Mouse (Mus musculus) neural tube, embryonic 13.5 days (tissue): Measurements from ENCODE around the gene Pwwp2b. TPM values are rescaled to one million over a fixed set of nuclear protein-coding genes. Genes with fewer than 3 reads are reported as not detected.

Source experiments
- ATAC-seq: fragments of 200-750 bp; cut with Nextera tagmentation; 2 replicates; pipeline ENCODE4 v1.8.0; 2017; ENCODE audit warnings: low read depth, mild to moderate bottlenecking, moderate TSS enrichment, moderate library complexity
- H3K27ac ChIP-seq: fragments of 300-500 bp; sonication (generic); replicated peaks from 2 replicates; pipeline ENCODE4 v1.5.1; 2015; ENCODE audit warnings: moderate library complexity, mild to moderate bottlenecking, inconsistent platforms
- H3K27me3 ChIP-seq: fragments of 300-500 bp; sonication (generic); 2 replicates; pipeline ENCODE4 v1.6.1; 2015; ENCODE audit warnings: mild to moderate bottlenecking, inconsistent platforms
- H3K36me3 ChIP-seq: fragments of 300-500 bp; sonication (generic); 2 replicates; pipeline ENCODE4 v1.6.1; 2015; ENCODE audit warnings: mild to moderate bottlenecking, inconsistent platforms
- H3K4me1 ChIP-seq: fragments of 300-500 bp; sonication (generic); replicated peaks from 2 replicates; pipeline ENCODE4 v1.6.1; 2015; ENCODE audit warnings: inconsistent platforms
- H3K4me2 ChIP-seq: fragments of 300-500 bp; sonication (generic); 2 replicates; pipeline ENCODE4 v1.6.1; 2015; ENCODE audit warnings: inconsistent platforms, mild to moderate bottlenecking, moderate library complexity
- H3K4me3 ChIP-seq: fragments of 300-500 bp; sonication (generic); 2 replicates; pipeline ENCODE4 v1.5.1; 2015; ENCODE audit warnings: mild to moderate bottlenecking, inconsistent platforms
- H3K9ac ChIP-seq: fragments of 300-500 bp; sonication (generic); 2 replicates; pipeline ENCODE4 v1.6.1; 2015; ENCODE audit warnings: moderate library complexity, mild to moderate bottlenecking, inconsistent platforms
- H3K9me3 ChIP-seq: fragments of 300-500 bp; sonication (generic); 2 replicates; pipeline ENCODE4 v1.6.1; 2016; ENCODE audit warnings: inconsistent platforms
- WGBS: fragments of 180-500 bp; shearing (Covaris S2); methylation state at CpG from one replicate; pipeline ENCODE4 v1.1.7; 2015; 5-methylcytosine and 5-hydroxymethylcytosine counted together
- polyA plus RNA-seq: library from polyadenylated mRNA; unstranded; fragments of >200 nt; fragmentation: Nextera tagmentation; extraction: Ambion mirVana; gene quantifications from 2 replicates; pipeline ENCODE4 v1.2.1, GENCODE M21; 2015

Pwwp2b gene
- polyA plus RNA-seq, 1 experiment from 2014 or later, result 5.5 TPM

DNA sequence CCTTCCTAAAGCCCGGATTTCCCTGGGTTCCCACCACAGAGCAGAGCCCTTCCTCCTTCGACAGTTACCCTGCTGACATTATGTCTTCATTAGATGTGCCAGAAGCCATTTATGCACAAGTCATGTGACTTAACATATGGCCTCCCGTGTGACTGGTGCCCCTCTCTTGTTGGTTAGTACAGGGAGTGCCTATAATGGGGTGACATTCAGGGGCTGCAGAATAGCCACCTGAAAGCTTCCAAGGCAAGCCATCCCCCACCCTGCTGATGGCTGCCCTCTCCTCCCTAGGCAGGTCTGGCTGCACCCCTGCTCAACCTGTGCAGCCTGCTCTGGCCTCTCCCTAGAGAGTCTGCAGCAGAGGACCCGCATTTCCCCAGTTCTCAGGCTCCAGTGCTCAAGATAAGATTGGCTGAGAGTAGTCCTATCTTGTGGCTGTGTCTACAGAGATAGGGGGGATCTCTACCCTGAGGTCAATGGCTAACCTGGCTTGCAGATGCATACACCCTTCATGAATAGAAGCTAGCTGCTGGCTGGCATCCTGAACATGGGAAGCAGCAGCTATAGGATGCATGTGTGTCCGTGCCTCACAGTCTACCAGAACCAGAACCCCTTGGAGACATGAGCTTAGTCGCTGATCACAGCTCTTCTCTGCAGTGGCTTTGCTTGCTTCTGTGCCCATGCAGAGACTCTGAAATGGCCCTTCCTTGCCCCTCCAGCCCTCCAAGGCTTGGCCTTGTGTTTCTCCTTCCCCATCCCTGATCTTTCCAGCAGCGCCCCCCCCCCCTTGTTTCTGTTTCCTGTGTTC is 1.3 kb downstream of the Pwwp2b start:
- 36% methylated on average over 7 of the region's 7 CpGs for WGBS
- Histone ChIP-seq H3K9me3 (no peaks in the 10 kb centered on the region), H3K9ac (peak overlapping the region; percentile 81; the same call in 1 of the 2 replicates), H3K27me3 (peaks cover 42% of the 10 kb centered on the region), H3K27ac (no peak overlapping the region), H3K4me2 (peak overlapping the region; percentile 96), H3K36me3 (no peaks in the 10 kb centered on the region), H3K4me1 (peaks cover 66% of the 10 kb centered on the region), H3K4me3 (peak overlapping the region; percentile 55)
- ATAC-seq, result peak; percentile 4; the same call in 1 of the 2 replicates

- Histone ChIP-seq H3K4me2 (no peak overlapping the region), H3K9ac (0 out of 2 replicates have a peak overlapping the region, but pooled peaks have one; percentile 8), H3K27ac (no peak overlapping the region), H3K36me3 (peaks cover 17% of the 10 kb centered on the region), H3K4me1 (peaks cover 63% of the 10 kb centered on the region), H3K4me3 (no peak overlapping the region), H3K27me3 (peaks cover 22% of the 10 kb centered on the region), H3K9me3 (no peaks in the 10 kb centered on the region)
- ATAC-seq, result 0 out of 2 replicates have a peak, but pooled peaks have one; percentile 5
- 63% methylated on average over 5 of the region's 5 CpGs for WGBS
These were observed 3.6 kb downstream of the Pwwp2b start for GRCm38 (mm10) chr7:139251881-139252301.

DNA sequence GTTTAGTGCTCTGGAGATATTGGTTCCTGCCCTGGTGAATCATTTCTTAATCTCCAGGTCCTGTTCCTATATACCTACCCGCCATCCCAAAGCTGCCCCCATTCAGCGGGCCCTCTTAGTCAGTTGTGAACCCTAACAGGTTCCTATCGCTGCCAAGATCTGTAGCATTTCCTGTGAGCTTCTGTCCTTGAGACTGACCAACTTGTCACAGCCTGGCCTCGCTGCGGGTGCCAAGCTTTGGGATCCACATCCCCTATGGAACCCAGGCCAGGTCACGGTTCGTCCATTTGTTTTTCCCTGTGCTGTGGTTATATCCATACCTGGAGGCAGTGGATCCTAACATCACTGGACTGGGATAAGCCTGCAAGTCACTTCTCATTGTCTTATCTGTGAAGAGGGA is 4.3 kb downstream of the Pwwp2b start:
- H3K9ac ChIP-seq, result no peak overlapping the region
- no peaks in the 10 kb centered on the region for H3K9me3 ChIP-seq
- no peak overlapping the region for H3K4me2 ChIP-seq
- peaks cover 18% of the 10 kb centered on the region for H3K27me3 ChIP-seq
- H3K4me3 ChIP-seq, result no peak overlapping the region
- ATAC-seq, result no peak
- H3K36me3 ChIP-seq, result peaks cover 17% of the 10 kb centered on the region
- H3K4me1 ChIP-seq, result peaks cover 56% of the 10 kb centered on the region
- H3K27ac ChIP-seq, result no peak overlapping the region
- WGBS, result 89% methylated on average over 7 of the region's 7 CpGs

GRCm38 (mm10) chr7:139252986-139253385 is 4.7 kb downstream of the Pwwp2b start:
- no peaks in the 10 kb centered on the region for H3K9me3 ChIP-seq
- peaks cover 52% of the 10 kb centered on the region for H3K4me1 ChIP-seq
- H3K27ac ChIP-seq, result no peak overlapping the region
- H3K4me2 ChIP-seq, result no peak overlapping the region
- no peak overlapping the region for H3K9ac ChIP-seq
- peaks cover 18% of the 10 kb centered on the region for H3K27me3 ChIP-seq
- H3K36me3 ChIP-seq, result peaks cover 17% of the 10 kb centered on the region
- 76% methylated on average over 9 of the region's 9 CpGs for WGBS
- ATAC-seq, result no peak
- H3K4me3 ChIP-seq, result no peak overlapping the region

DNA sequence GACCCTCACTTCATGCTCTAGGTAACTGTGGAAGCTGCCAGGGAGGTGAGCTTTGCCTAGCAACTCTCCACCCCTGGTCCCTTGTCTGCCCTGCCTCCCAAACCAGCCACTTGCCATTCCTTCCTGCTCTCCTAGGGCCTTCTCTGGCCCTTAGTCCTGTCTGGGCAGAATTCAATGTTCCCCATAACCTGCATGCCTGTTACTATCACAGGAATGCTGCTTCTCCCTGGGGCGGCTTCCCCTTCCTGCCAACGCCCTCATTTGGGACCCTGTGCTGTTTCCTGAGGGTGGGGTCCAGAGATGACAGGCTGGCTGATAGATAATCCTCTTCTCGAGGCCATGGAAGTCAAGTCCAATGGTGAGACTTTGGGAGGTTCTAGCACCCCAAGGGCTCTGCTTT is 5.2 kb downstream of the Pwwp2b start:
- no peak overlapping the region for H3K9ac ChIP-seq
- no peak overlapping the region for H3K4me3 ChIP-seq
- peaks cover 55% of the 10 kb centered on the region for H3K4me1 ChIP-seq
- H3K4me2 ChIP-seq, result no peak overlapping the region
- WGBS, result 85% methylated on average over 3 of the region's 3 CpGs
- no peaks in the 10 kb centered on the region for H3K9me3 ChIP-seq
- no peak for ATAC-seq
- peaks cover 17% of the 10 kb centered on the region for H3K36me3 ChIP-seq
- H3K27ac ChIP-seq, result no peak overlapping the region
- H3K27me3 ChIP-seq, result peaks cover 18% of the 10 kb centered on the region

- H3K36me3 ChIP-seq, result peaks cover 17% of the 10 kb centered on the region
- no peak overlapping the region for H3K9ac ChIP-seq
- WGBS, result 87% methylated on average over 5 of the region's 5 CpGs
These were observed 6.3 kb downstream of the Pwwp2b start for GRCm38 (mm10) chr7:139254626-139255025.

GRCm38 (mm10) chr7:139257752-139258542 is 9.7 kb downstream of the Pwwp2b start:
- 73% methylated on average over 10 of the region's 10 CpGs for WGBS
- 0 out of 2 replicates have a peak, but pooled peaks cover 4% of the 10 kb centered on the region for H3K9me3 ChIP-seq
- no peak overlapping the region for H3K9ac ChIP-seq
- no peak for ATAC-seq
- peaks cover 17% of the 10 kb centered on the region for H3K36me3 ChIP-seq
- no peak overlapping the region for H3K4me3 ChIP-seq
- H3K27ac ChIP-seq, result no peak overlapping the region
- no peaks in the 10 kb centered on the region for H3K27me3 ChIP-seq
- H3K4me2 ChIP-seq, result no peak overlapping the region
- peaks cover 13% of the 10 kb centered on the region; the same call in 1 of the 2 replicates for H3K4me1 ChIP-seq

More at GRCm38 (mm10) chr7:139254626-139255025, 6.3 kb downstream of the Pwwp2b start:
- H3K4me1 ChIP-seq, result peaks cover 44% of the 10 kb centered on the region
- ATAC-seq, result no peak
- H3K9me3 ChIP-seq, result no peaks in the 10 kb centered on the region
- H3K27ac ChIP-seq, result no peak overlapping the region
- no peak overlapping the region for H3K4me3 ChIP-seq
- H3K27me3 ChIP-seq, result peaks cover 9% of the 10 kb centered on the region
- H3K4me2 ChIP-seq, result no peak overlapping the region

GRCm38 (mm10) chr7:139264337-139264736 is 16.1 kb downstream of the Pwwp2b start:
- H3K4me3 ChIP-seq, result no peak overlapping the region
- H3K27ac ChIP-seq, result no peak overlapping the region
- no peak overlapping the region for H3K9ac ChIP-seq
- ATAC-seq, result no peak
- no peaks in the 10 kb centered on the region for H3K27me3 ChIP-seq
- H3K4me1 ChIP-seq, result peaks cover 5% of the 10 kb centered on the region; the same call in 1 of the 2 replicates
- no peaks in the 10 kb centered on the region; the same call in 1 of the 2 replicates for H3K36me3 ChIP-seq
- H3K4me2 ChIP-seq, result no peak overlapping the region
- H3K9me3 ChIP-seq, result 0 out of 2 replicates have a peak, but pooled peaks cover 4% of the 10 kb centered on the region
- WGBS, result 50% methylated on average over 4 of the region's 4 CpGs

DNA sequence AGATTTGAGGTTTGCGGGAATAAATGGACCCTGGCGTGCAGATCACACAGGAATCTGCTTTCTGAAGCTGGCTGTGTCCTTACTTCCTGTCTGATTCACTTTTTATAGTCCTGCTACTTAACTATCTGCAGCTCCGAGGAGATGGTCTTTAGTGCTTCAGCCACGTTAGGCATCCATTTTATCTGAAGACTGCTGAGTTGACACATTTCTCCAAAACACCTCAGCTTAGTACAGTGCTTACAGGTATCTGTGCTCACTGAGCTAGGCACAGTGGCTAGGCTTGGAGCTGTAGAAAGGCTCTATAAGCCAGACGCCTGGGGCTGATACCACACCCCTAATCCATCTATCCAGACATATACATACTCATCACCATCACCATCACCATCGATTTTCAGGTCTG is 17.4 kb downstream of the Pwwp2b start:
- Histone ChIP-seq H3K9ac (no peak overlapping the region), H3K4me1 (peaks cover 5% of the 10 kb centered on the region; the same call in 1 of the 2 replicates), H3K36me3 (no peaks in the 10 kb centered on the region; the same call in 1 of the 2 replicates), H3K4me3 (no peak overlapping the region), H3K27ac (no peak overlapping the region), H3K4me2 (no peak overlapping the region), H3K27me3 (no peaks in the 10 kb centered on the region), H3K9me3 (0 out of 2 replicates have a peak, but pooled peaks cover 4% of the 10 kb centered on the region)
- WGBS, result 73% methylated on average over 6 of the region's 6 CpGs
- no peak for ATAC-seq

GRCm38 (mm10) chr7:139266431-139266830 is 18.1 kb downstream of the Pwwp2b start:
- no peak for ATAC-seq
- Histone ChIP-seq H3K9ac (no peak overlapping the region), H3K27me3 (no peaks in the 10 kb centered on the region), H3K9me3 (no peaks in the 10 kb centered on the region), H3K36me3 (no peaks in the 10 kb centered on the region; the same call in 1 of the 2 replicates), H3K4me2 (no peak overlapping the region), H3K4me3 (no peak overlapping the region), H3K27ac (no peak overlapping the region), H3K4me1 (peaks cover 5% of the 10 kb centered on the region; the same call in 1 of the 2 replicates)
- WGBS, result 67% methylated on average over 6 of the region's 6 CpGs

DNA sequence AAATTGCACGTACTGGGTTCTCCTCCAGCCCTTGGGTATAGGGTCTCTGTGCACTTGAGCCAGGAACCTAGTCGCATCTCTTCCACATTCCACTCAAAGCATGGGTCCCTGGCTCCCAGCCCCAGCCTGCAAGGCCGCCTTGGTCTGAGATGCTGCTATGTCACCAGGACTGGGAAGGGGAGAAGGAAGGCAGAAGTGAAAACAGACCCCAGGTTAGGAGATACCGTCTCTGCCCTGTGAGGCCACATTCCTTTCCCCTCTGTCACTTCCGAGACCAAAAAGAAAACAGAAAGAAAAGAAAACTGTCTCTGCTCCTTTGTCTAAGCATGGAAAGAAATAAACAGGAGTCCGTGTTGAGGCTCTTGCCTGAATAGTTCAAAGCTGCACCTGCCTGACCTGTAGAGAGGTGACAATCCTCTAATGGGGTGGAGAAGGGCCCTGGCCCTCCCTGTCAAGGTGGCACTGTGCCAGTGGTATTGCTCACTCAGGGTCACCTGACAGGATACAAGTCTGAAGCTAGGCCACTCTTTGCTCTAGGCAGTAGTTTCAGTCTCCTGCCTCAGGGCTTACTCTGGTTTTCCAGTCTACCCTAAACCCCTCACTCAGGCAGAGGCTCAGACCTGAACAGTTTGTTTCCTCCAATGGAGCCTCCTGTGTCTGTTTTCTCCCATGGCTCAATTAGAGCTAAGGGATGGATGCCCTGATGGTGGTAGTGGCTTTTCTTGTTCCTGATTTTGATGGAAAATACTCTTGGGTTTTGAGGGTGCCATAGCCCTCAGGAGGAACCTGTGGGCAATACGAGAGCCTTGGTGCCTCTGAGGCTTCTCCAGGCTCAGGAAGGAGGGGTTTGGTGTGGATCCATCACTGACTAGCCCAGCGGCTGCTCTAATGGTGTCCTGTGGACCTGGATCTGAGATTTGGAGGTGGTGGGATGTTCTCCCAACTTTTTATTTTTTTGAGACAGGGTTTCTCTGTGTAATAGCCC is 18.9 kb downstream of the Pwwp2b start:
- 78% methylated on average over 8 of the region's 8 CpGs for WGBS
- H3K27ac ChIP-seq, result no peak overlapping the region
- H3K9ac ChIP-seq, result no peak overlapping the region
- H3K4me2 ChIP-seq, result no peak overlapping the region
- H3K27me3 ChIP-seq, result no peaks in the 10 kb centered on the region
- ATAC-seq, result no peak
- no peaks in the 10 kb centered on the region for H3K9me3 ChIP-seq
- peaks cover 5% of the 10 kb centered on the region; the same call in 1 of the 2 replicates for H3K4me1 ChIP-seq
- H3K4me3 ChIP-seq, result no peak overlapping the region
- no peaks in the 10 kb centered on the region for H3K36me3 ChIP-seq
